Mouse (Mus musculus) lung, postnatal 10 days (tissue): ENCODE measurements around the gene Wdr48.

Experiments used
- DNase-seq: peaks from one replicate; pipeline ENCODE4 v3.0.0; 2021

Wdr48 gene

GRCm38 (mm10) chr9:119925120-119925657, 30.5 kb downstream of the Wdr48 start:
- peak; percentile 47 for DNase-seq

GRCm38 (mm10) chr9:119925729-119926128, 31.1 kb downstream of the Wdr48 start:
- DNase-seq = no peak

GRCm38 (mm10) chr9:119926497-119926896, 31.8 kb downstream of the Wdr48 start:
- DNase-seq = peak; percentile 45

- no peak for DNase-seq
These were observed 37.7 kb downstream of the Wdr48 start for GRCm38 (mm10) chr9:119932358-119932757.

- DNase-seq = no peak
These were observed 39.0 kb downstream of the Wdr48 start for GRCm38 (mm10) chr9:119933675-119934074.

GRCm38 (mm10) chr9:119937005-119937773, 42.5 kb downstream of the Wdr48 start, which contains the start of the genes Gorasp1 and Ttc21a:
Gene Gorasp1, minus strand, starts transcription at chr9:119937565.
Gene Ttc21a, plus strand, starts transcription at chr9:119937606.
- DNase-seq = peak; percentile 97

- DNase-seq = no peak
These were observed 43.8 kb downstream of the Wdr48 start for GRCm38 (mm10) chr9:119938496-119938895.

DNA sequence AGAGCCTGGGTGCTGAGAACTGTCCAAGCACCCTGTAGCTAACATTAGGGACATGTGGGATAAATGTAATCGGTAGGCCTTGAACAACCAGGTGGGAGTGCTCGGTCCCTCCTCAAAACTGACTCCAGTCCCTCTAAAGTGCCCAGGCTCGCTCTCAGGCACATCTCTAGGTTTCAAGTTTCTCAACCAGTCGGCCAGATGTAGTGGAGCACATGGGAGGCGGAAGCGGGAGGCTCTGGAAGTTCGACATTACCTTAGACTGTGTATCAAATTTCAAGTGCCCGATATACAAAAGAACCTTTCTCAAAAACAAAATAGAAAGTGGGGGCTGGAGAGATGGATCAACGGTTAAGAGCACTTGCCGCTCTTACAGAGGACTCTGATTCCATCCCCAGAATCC, 45.0 kb downstream of the Wdr48 start:
- no peak for DNase-seq

- no peak for DNase-seq
These were observed 46.7 kb downstream of the Wdr48 start for GRCm38 (mm10) chr9:119941407-119941806.

DNA sequence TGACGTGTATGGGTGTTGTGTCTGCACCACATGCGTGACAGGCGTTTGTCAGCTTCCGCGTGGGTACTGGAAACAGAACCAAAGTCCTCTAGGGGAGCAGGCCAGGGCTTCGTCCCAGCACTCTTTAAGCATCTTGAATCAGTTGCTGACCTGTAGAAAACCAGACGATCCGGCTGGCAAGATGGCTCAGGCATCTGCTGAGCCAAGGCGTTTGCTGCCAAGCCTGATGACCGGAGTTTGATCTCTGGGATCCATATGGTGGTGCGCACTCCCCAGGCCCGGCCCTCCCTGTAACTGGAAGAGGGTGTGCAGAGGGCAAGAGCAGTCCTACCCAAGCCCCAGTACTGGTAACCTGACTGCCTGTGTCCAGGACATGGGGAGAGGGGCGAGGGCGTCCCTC, 47.2 kb downstream of the Wdr48 start:
- DNase-seq = no peak

GRCm38 (mm10) chr9:119943326-119943725, 48.6 kb downstream of the Wdr48 start:
- no peak for DNase-seq

DNA sequence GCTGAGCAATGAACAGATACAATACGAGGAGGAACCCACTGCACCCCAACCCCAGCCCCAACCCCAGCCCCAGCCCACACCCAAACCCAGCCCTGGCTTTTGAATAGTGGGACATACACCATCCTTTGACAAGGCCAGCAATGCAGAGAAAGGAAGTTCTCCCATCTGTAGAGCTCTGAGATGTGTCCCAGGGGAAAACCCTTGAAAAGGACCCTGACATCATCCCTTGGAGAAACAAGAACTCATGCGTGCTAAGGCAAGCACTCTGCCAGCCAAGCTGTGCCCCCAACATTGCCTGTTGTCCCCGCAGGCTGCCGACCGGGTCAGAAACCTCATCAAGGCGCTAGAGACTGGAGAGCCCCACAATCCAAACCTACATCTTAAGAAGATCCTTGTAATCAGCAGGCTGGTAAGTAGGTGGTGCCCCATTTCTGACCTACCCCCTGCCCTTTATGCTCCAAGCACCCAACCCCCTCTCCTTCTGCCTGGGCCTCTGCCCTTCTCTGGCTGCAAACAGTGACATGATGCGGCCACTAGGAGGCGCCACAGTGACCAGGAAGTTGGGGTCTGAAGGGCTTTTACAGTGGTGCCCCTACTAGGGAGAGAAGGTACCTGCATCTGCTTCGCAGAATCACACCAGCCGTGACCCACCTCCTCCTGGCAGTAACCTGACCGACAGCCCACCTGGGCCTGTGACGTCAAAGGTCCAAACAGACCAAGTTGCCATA, 50.7 kb downstream of the Wdr48 start:
- DNase-seq = peak; percentile 48

- DNase-seq = peak; percentile 50
These were observed 54.1 kb downstream of the Wdr48 start for GRCm38 (mm10) chr9:119948804-119949203.

GRCm38 (mm10) chr9:119950434-119950833, 55.8 kb downstream of the Wdr48 start:
- peak; percentile 47 for DNase-seq

DNA sequence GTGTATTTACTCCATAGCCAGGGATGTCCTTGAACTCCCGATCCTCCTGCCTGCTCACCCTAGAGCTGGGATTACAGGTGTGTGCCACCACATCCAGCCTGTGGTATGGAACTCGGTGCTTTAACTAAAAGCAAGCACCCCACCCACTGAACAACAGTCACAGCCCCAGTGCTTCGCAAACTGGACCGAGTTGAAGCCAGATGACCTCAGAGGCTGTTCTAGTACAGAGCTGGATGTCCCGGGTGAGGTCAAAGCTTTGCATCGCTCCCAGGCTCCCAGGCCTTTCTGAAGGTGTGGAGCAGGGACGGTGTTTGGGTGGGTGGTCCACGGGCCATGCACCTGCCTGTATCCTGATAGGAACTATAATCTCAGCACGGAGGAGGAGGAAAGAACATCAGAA, 56.7 kb downstream of the Wdr48 start:
- DNase-seq = no peak

GRCm38 (mm10) chr9:119958835-119959234, 64.2 kb downstream of the Wdr48 start:
- no peak for DNase-seq

GRCm38 (mm10) chr9:119962216-119962615, 67.5 kb downstream of the Wdr48 start:
- peak; percentile 48 for DNase-seq

DNA sequence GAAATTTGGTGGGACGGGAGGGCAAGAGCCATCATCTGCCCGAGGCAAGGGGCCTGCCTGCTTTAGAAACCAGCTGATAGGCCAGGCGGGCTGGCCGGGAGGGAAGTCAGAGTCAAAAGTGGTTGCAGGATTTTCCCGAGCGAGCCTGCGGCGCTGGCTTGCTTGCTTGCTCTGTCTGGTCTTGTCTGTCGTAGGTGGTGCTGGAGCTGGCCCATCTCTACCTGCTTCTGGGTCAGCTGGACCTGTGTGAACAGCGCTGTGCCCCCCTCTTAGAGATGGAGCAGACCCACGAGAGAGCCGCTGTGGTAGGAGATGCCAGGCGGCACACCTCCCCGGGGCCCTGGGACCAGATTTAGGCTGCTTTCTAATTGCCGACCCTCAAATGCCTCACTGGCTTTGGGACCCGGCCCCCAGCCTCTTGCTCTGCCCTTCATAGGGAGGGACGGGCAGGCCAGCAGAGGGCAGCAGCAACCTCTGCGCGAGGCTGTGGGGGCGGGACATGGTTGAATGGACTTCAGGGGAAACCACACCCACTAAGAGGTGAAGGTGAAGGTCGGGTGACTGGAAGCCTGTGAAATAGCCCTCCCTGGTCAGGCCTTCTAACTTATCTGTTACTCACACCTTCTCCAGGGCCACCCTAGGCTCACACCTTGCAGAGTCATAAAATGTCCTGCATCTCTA, 68.4 kb downstream of the Wdr48 start:
- DNase-seq = peak; percentile 88

- peak; percentile 68 for DNase-seq
These were observed 69.5 kb downstream of the Wdr48 start for GRCm38 (mm10) chr9:119964206-119964605.

DNA sequence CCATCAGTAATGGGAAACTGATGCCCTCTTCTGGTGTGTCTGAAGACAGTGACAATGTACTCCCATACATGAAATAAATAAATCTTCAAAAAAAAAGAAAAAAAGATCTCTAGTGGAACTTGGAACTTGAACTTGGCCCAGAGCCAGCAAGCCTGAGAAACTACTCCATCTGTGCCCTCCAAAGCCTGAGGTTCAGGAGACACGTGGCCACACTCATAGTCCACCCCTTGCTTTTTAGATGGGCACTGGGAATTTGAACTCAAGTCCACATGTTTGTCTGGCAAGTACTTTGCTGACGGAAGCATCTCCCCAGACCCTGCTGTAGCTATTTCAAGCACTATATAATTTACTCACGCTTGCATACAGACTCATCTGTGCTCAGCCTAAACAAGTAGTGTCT, 70.5 kb downstream of the Wdr48 start:
- DNase-seq = no peak

- DNase-seq = no peak
These were observed 71.7 kb downstream of the Wdr48 start for GRCm38 (mm10) chr9:119966221-119966910.

DNA sequence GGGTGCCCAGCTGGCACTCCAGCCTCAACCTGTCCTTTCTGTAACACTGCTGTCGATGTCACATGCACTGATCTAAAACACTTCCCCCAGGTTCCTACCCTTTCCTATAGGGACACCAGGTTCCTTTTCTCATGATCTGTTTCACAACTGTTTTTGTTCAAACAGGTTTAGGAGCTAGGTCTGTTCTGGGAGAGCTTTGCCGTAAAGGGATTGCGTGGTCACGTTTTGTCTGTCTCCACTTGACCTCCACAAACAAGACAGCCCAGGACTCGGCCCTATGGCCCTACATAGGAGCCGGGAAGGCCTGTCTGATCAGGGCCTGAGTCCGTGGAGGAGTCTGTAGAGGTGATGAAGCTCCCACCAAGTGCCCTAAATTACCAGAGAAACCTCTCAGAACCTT, 75.1 kb downstream of the Wdr48 start:
- DNase-seq = no peak

GRCm38 (mm10) chr9:119970221-119970620, 75.5 kb downstream of the Wdr48 start:
- DNase-seq = peak; percentile 87
